Mouse (Mus musculus) megakaryocyte-erythroid progenitor cell, adult 5-6 weeks (primary cell): ENCODE results near the gene Gm28308. TPM values are rescaled to one million over a fixed set of nuclear protein-coding genes. Genes with fewer than 3 reads are reported as not detected.

Source experiments
- ATAC-seq: replicated peaks from 2 replicates; pipeline ENCODE4 v1.8.0; 2016; ENCODE audit warnings: mild to moderate bottlenecking, inconsistent platforms; ENCODE audit not compliant: severe bottlenecking, poor library complexity, low FRiP score, low TSS enrichment
- total RNA-seq, 2 experiments: library from RNA; stranded (forward) in 1 of 2; stranded (reverse) in 1 of 2; fragments of 200-1000, 215-1000 nt in 1 of 2; fragments of >200 nt in 1 of 2; fragmentation: Nextera tagmentation in 1 of 2; gene quantifications; 2 replicates each; pipeline ENCODE4 v1.2.3; 2014 to 2017

Gm28308 gene
- total RNA-seq, 2 experiments from 2014 or later: not detected

GRCm38 (mm10) chr6:52176391-52176790 lies 36.7 kb downstream of the Gm28308 start:
- no peak for ATAC-seq

GRCm38 (mm10) chr6:52175864-52176263 lies 37.3 kb downstream of the Gm28308 start:
- no peak for ATAC-seq

GRCm38 (mm10) chr6:52174968-52175751 lies 38.0 kb downstream of the Gm28308 start:
- no peak for ATAC-seq

GRCm38 (mm10) chr6:52173648-52174047 lies 39.5 kb downstream of the Gm28308 start:
- no peak for ATAC-seq

- ATAC-seq: no peak
Observed at GRCm38 (mm10) chr6:52172501-52172900, 40.6 kb downstream of the Gm28308 start.

- no peak for ATAC-seq
Observed at GRCm38 (mm10) chr6:52171938-52172337, 41.2 kb downstream of the Gm28308 start.

- no peak for ATAC-seq
Observed at GRCm38 (mm10) chr6:52171331-52171730, 41.8 kb downstream of the Gm28308 start.

GRCm38 (mm10) chr6:52170898-52171223 lies 42.3 kb downstream of the Gm28308 start:
- no peak for ATAC-seq

- ATAC-seq: no peak
Observed at GRCm38 (mm10) chr6:52170166-52170897, 42.8 kb downstream of the Gm28308 start.

GRCm38 (mm10) chr6:52169499-52170165 lies 43.5 kb downstream of the Gm28308 start:
- ATAC-seq: no peak

- ATAC-seq: no peak
Observed at GRCm38 (mm10) chr6:52168191-52169055, 44.7 kb downstream of the Gm28308 start.

GRCm38 (mm10) chr6:52167736-52168161 lies 45.4 kb downstream of the Gm28308 start:
- no peak for ATAC-seq

- no peak for ATAC-seq
Observed at GRCm38 (mm10) chr6:52167176-52167575, 46.0 kb downstream of the Gm28308 start.

- ATAC-seq: no peak
Observed at GRCm38 (mm10) chr6:52166431-52167077, 46.6 kb downstream of the Gm28308 start.

- no peak for ATAC-seq
Observed at GRCm38 (mm10) chr6:52165441-52166370, 47.4 kb downstream of the Gm28308 start.

GRCm38 (mm10) chr6:52164626-52165440 lies 48.3 kb downstream of the Gm28308 start, which contains the start of gene Hoxa2:
Gene Hoxa2 (minus strand): TSS chr6:52164831.
- no peak; the same call in 1 of the 2 replicates for ATAC-seq

- ATAC-seq: no peak; the same call in 1 of the 2 replicates
Observed at GRCm38 (mm10) chr6:52164051-52164625, 49.0 kb downstream of the Gm28308 start.
